ENCODE assay signal across 33 mouse cellular contexts in genomic region chr4:116173752-116174151, GRCm38 (mm10). TPM values are rescaled to one million over a fixed set of nuclear protein-coding genes. Genes with fewer than 3 reads are reported as not detected.
A peak's percentile ranks its signal among the peaks of the same experiment; 100 is the strongest.
DNase-seq lines count a peak whose midpoint lies in the region; TF ChIP-seq lines count a peak whose summit lies in the region.
"Had no signal": no experiment of that assay in that cellular context is flagged by ENCODE, and none has a peak within 500 bp of the region (broad histone marks: within the 10 kb centered on the region; RNA-seq: fewer than 3 reads in every experiment).

No protein-coding gene starts in this region.

- intact Hi-C loops in gastrocnemius, adult 2 months (cut with DNase I) = no loop called here

- DNase-seq in cerebellum, adult 18-20 months = peak; percentile 29 to 39
- no peak for DNase-seq in cerebellum, adult 11 months
- no peak for DNase-seq in gastrocnemius, adult 2 months
- DNase-seq in gastrocnemius, postnatal 10 days = no peak
- no peak for DNase-seq in layer of hippocampus, adult 2 months (ENCODE audit: low spot score in 2 of 2)
- DNase-seq in layer of hippocampus, postnatal 25 days (ENCODE audit: extremely low spot score in 1 of 2, low spot score in 1 of 2) = no peak
- peak; percentile 46 for DNase-seq in retina, postnatal 1 day
- DNase-seq in retina, embryonic 14.5 days (ENCODE audit: low spot score) = no peak
- DNase-seq: adrenal gland, adult 8-10 months; forebrain, postnatal 0 days; gastrocnemius, postnatal 14 days; heart, postnatal 10 days; kidney, postnatal 4 days; right cerebral cortex, adult 18-20 months; spleen, adult 18-20 months; thymus, adult 2 months; thymus, postnatal 36 days had no signal

- no peak for TF ChIP-seq CTCF in gastrocnemius, adult 2 months (IDR thresholded peaks at IDR 0.05)
- no peak for TF ChIP-seq CTCF in layer of hippocampus, adult 2 months (conservative IDR thresholded peaks at IDR 0.05)

- H3K4me3 ChIP-seq in gastrocnemius, adult 2 months = no peak overlapping the region
- H3K4me3 ChIP-seq in layer of hippocampus, adult 2 months = no peak overlapping the region
- H3K4me3 ChIP-seq: embryonic facial prominence, embryonic 10.5 days; embryonic facial prominence, embryonic 15.5 days; forebrain, embryonic 12.5 days; kidney, embryonic 15.5 days; limb, embryonic 12.5 days; liver, embryonic 15.5 days; midbrain, embryonic 15.5 days; neural tube, embryonic 15.5 days had no signal

- H3K27ac ChIP-seq in gastrocnemius, adult 2 months = peak overlapping the region; percentile 87
- H3K27ac ChIP-seq in layer of hippocampus, adult 2 months = peak overlapping the region; percentile 80; the same call in 1 of the 2 replicates
- H3K27ac ChIP-seq: embryonic facial prominence, embryonic 15.5 days; forebrain, embryonic 12.5 days; kidney, embryonic 15.5 days; limb, embryonic 12.5 days; liver, embryonic 15.5 days; macrophage; midbrain, embryonic 15.5 days; neural tube, embryonic 15.5 days had no signal

RNA-seq across cellular contexts. Expression of gene Gm49337, which starts 0.6 kb away (rescaled TPM):
- total RNA-seq in gastrocnemius, adult 2 months (2021) = under 1 TPM in 1 of 2 experiments, not detected in 1; 0.47 TPM
- total RNA-seq in gastrocnemius, postnatal 10 days (2021) = not detected
- total RNA-seq in layer of hippocampus, adult 2 months (2021) = 1 to 10 TPM in 1 of 2 experiments, not detected in 1; 3.2 TPM
- 1 to 10 TPM in 1 of 2 experiments, not detected in 1; 2.9 TPM for total RNA-seq in layer of hippocampus, postnatal 25 days (2021)
- total RNA-seq: adrenal gland, adult 8-10 months; adrenal gland, postnatal 4 days; CH12.LX; forebrain, postnatal 0 days; liver, adult 2 months; megakaryocyte-erythroid progenitor cell, adult 5-6 weeks had no signal

RNA-seq across cellular contexts. Expression of gene 1700042G07Rik, which starts 0.6 kb away (rescaled TPM):
- not detected for total RNA-seq in gastrocnemius, adult 2 months (2021)
- total RNA-seq in gastrocnemius, postnatal 10 days (2021) = not detected
- total RNA-seq in layer of hippocampus, adult 2 months (2021) = not detected
- total RNA-seq in layer of hippocampus, postnatal 25 days (2021) = not detected
- total RNA-seq: adrenal gland, adult 8-10 months; adrenal gland, postnatal 4 days; CH12.LX; ES-E14; forebrain, postnatal 0 days; gastrocnemius, postnatal 14 days; granulocyte monocyte progenitor cell, adult 5-6 weeks; heart, postnatal 10 days; left cerebral cortex, postnatal 14 days; liver, adult 2 months; megakaryocyte-erythroid progenitor cell, adult 5-6 weeks had no signal

RNA-seq across cellular contexts. Expression of gene Tspan1, which starts 6.4 kb away (rescaled TPM):
- total RNA-seq in gastrocnemius, adult 2 months (2021) = under 1 TPM in 1 of 2 experiments, not detected in 1; 0.17 TPM
- total RNA-seq in gastrocnemius, postnatal 10 days (2021) = not detected
- total RNA-seq in layer of hippocampus, adult 2 months (2021) = under 1 TPM in 1 of 2 experiments, not detected in 1; 0.33 TPM
- total RNA-seq in layer of hippocampus, postnatal 25 days (2021) = not detected
- total RNA-seq: adrenal gland, adult 8-10 months; gastrocnemius, postnatal 14 days; granulocyte monocyte progenitor cell, adult 5-6 weeks; megakaryocyte-erythroid progenitor cell, adult 5-6 weeks had no signal

RNA-seq across cellular contexts. Expression of gene Lurap1, which starts 22.6 kb away (rescaled TPM):
- 1 to 10 TPM; 4.9 to 6.9 TPM for total RNA-seq in gastrocnemius, adult 2 months (2021)
- total RNA-seq in gastrocnemius, postnatal 10 days (2021) = 10 to 100 TPM in 1 of 2 experiments, 1 to 10 TPM in 1; 9.6 to 14.5 TPM
- total RNA-seq in layer of hippocampus, adult 2 months (2021) = 10 to 100 TPM; 23.4 to 25.8 TPM
- 10 to 100 TPM; 19.7 to 23.7 TPM for total RNA-seq in layer of hippocampus, postnatal 25 days (2021)
- total RNA-seq: CH12.LX; granulocyte monocyte progenitor cell, adult 5-6 weeks had no signal

RNA-seq across cellular contexts. Expression of gene Pik3r3, which starts 47.7 kb away (rescaled TPM):
- total RNA-seq in gastrocnemius, adult 2 months (2021) = 1 to 10 TPM; 5.6 to 7.3 TPM
- 10 to 100 TPM in 1 of 2 experiments, 1 to 10 TPM in 1; 9.3 to 11.9 TPM for total RNA-seq in gastrocnemius, postnatal 10 days (2021)
- total RNA-seq in layer of hippocampus, adult 2 months (2021) = 10 to 100 TPM; 31.3 to 33.8 TPM
- 10 to 100 TPM; 40.1 to 41.7 TPM for total RNA-seq in layer of hippocampus, postnatal 25 days (2021)

Comparison
In these comparisons a context has a peak if more than half of its experiments do, and no peak if none do; other contexts are left out.
1. DNase-seq: peak in cerebellum, adult 18-20 months (2 of 2) and retina, postnatal 1 day (single experiment); none in cerebellum, adult 11 months (single experiment), gastrocnemius, adult 2 months (single experiment), gastrocnemius, postnatal 10 days (single experiment), layer of hippocampus, adult 2 months (0 of 2), layer of hippocampus, postnatal 25 days (0 of 2) and retina, embryonic 14.5 days (single experiment).